Mouse (Mus musculus) myocyte (in vitro differentiated cells): Measurements from ENCODE around the gene Anxa4. TPM values are rescaled to one million over a fixed set of nuclear protein-coding genes. Genes with fewer than 3 reads are reported as not detected.

Experiments
- H3K27me3 ChIP-seq: one replicate; pipeline ENCODE4 v1.6.1; 2011; ENCODE audit not compliant: control insufficient read depth, insufficient read depth, insufficient read length
- H3K36me3 ChIP-seq: one replicate; pipeline ENCODE4 v1.6.1; 2011; ENCODE audit not compliant: control insufficient read depth, insufficient read depth
- H3K4me2 ChIP-seq: one replicate; pipeline ENCODE4 v1.6.1; 2011; ENCODE audit warnings: low read depth, control low read depth
- H3K4me3 ChIP-seq: one replicate; pipeline ENCODE4 v1.5.1; 2011; ENCODE audit warnings: mild to moderate bottlenecking, control low read depth, moderate library complexity
- H3K79me2 ChIP-seq: one replicate; pipeline ENCODE4 v1.6.1; 2011; ENCODE audit not compliant: control insufficient read depth, insufficient read depth
- H3ac ChIP-seq: one replicate; pipeline ENCODE4 v1.6.1; 2011; ENCODE audit not compliant: control insufficient read depth, insufficient read length
- CEBPB ChIP-seq: IDR thresholded peaks from 2 replicates; pipeline ENCODE4 v1.6.1; 2011; ENCODE audit warnings: mild to moderate bottlenecking, moderate library complexity; ENCODE audit not compliant: poor library complexity, insufficient read depth, severe bottlenecking
- E2F4 ChIP-seq: IDR thresholded peaks from one replicate; pipeline ENCODE4 v1.6.1; 2011; ENCODE audit warnings: mild to moderate bottlenecking, control low read depth, moderate library complexity; ENCODE audit not compliant: insufficient read depth
- MAX ChIP-seq: IDR thresholded peaks from one replicate; pipeline ENCODE4 v1.6.1; 2011; ENCODE audit warnings: low read depth, mild to moderate bottlenecking, control low read depth
- MYOD1 ChIP-seq, 3 experiments: IDR thresholded peaks; one replicate each; pipeline ENCODE4 v1.6.1; 2011; ENCODE audit warnings: control low read depth in 2 of 3, low read depth in 2 of 3, mild to moderate bottlenecking in 2 of 3, moderate library complexity in 1 of 3; ENCODE audit not compliant: insufficient read length in 2 of 3, control insufficient read depth in 1 of 3
- MYOG ChIP-seq, 3 experiments: IDR thresholded peaks; one replicate each; pipeline ENCODE4 v1.6.1; 2011; ENCODE audit warnings: control low read depth in 2 of 3, low read depth in 2 of 3, mild to moderate bottlenecking in 2 of 3; ENCODE audit not compliant: insufficient read length in 2 of 3, control insufficient read depth in 1 of 3, insufficient read depth in 1 of 3
- POLR2A ChIP-seq: IDR thresholded peaks from one replicate; pipeline ENCODE4 v1.6.1; 2011; ENCODE audit warnings: low read depth, mild to moderate bottlenecking, control low read depth, moderate library complexity; ENCODE audit not compliant: insufficient read length
- POLR2AphosphoS2 ChIP-seq: IDR thresholded peaks from one replicate; pipeline ENCODE4 v1.6.1; 2011; ENCODE audit warnings: low read depth, control low read depth; ENCODE audit not compliant: insufficient read length
- REST ChIP-seq: IDR thresholded peaks from one replicate; pipeline ENCODE4 v1.6.1; 2011; ENCODE audit warnings: mild to moderate bottlenecking, control low read depth, moderate library complexity; ENCODE audit not compliant: insufficient read depth, insufficient read length
- SRF ChIP-seq: IDR thresholded peaks from one replicate; pipeline ENCODE4 v1.6.1; 2011; ENCODE audit warnings: low read depth; ENCODE audit not compliant: control insufficient read depth, insufficient read length
- TCF12 ChIP-seq: IDR thresholded peaks from one replicate; pipeline ENCODE4 v1.6.1; 2011; ENCODE audit warnings: mild to moderate bottlenecking, control low read depth; ENCODE audit not compliant: poor library complexity, insufficient read depth, severe bottlenecking
- TCF3 ChIP-seq: IDR thresholded peaks from one replicate; pipeline ENCODE4 v1.6.1; 2011; ENCODE audit warnings: low read depth, control low read depth; ENCODE audit not compliant: insufficient read length
- USF1 ChIP-seq: IDR thresholded peaks from one replicate; pipeline ENCODE4 v1.6.1; 2011; ENCODE audit warnings: low read depth, mild to moderate bottlenecking, control low read depth, moderate library complexity
- polyA plus RNA-seq: library from polyadenylated mRNA; unstranded; fragments of >200 nt; fragmentation: generic; extraction: Trizol; gene quantifications from one replicate; pipeline ENCODE4 v1.2.1, GENCODE M21; 2012; ENCODE audit warnings: missing spikeins

Anxa4 gene
- polyA plus RNA-seq, 1 experiment: 72.5 TPM

GRCm38 (mm10) chr6:86767465-86767864, 25.9 kb downstream of the Anxa4 start:
- no peak overlapping the region for H3ac ChIP-seq
- no peaks in the 10 kb centered on the region for H3K36me3 ChIP-seq
- TF ChIP-seq MYOD1 (IDR thresholded peaks at IDR 0.05; ENCODE audit: control insufficient read depth in 1 of 3, insufficient read length in 2 of 3, low read depth in 2 of 3) (peak in 1 of 3 experiments; percentile 59), POLR2A (no peak), TCF12 (no peak), E2F4 (no peak), CEBPB (no peak), TCF3 (no peak), USF1 (no peak), SRF (no peak)
- H3K4me2 ChIP-seq: peak overlapping the region; percentile 1
- no peaks in the 10 kb centered on the region for H3K27me3 ChIP-seq
- H3K79me2 ChIP-seq: peaks cover 13% of the 10 kb centered on the region
- no peak overlapping the region for H3K4me3 ChIP-seq

GRCm38 (mm10) chr6:86765637-86766059, 27.7 kb downstream of the Anxa4 start:
- Histone ChIP-seq H3ac (no peak overlapping the region), H3K27me3 (no peaks in the 10 kb centered on the region), H3K79me2 (peaks cover 8% of the 10 kb centered on the region), H3K4me3 (no peak overlapping the region), H3K4me2 (no peak overlapping the region), H3K36me3 (peaks cover 5% of the 10 kb centered on the region)
- TF ChIP-seq MYOG (IDR thresholded peaks at IDR 0.05; ENCODE audit: control insufficient read depth in 1 of 3, insufficient read depth in 1 of 3, insufficient read length in 2 of 3, low read depth in 2 of 3) (no peak), CEBPB (no peak), E2F4 (no peak), POLR2A (no peak), POLR2AphosphoS2 (no peak), USF1 (no peak), MAX (no peak), REST (no peak), MYOD1 (IDR thresholded peaks at IDR 0.05; ENCODE audit: control insufficient read depth in 1 of 3, insufficient read length in 2 of 3, low read depth in 2 of 3) (no peak), SRF (no peak), TCF3 (no peak)

GRCm38 (mm10) chr6:86754105-86754863, 39.1 kb downstream of the Anxa4 start:
- Histone ChIP-seq H3K4me2 (no peak overlapping the region), H3K4me3 (no peak overlapping the region), H3ac (no peak overlapping the region), H3K36me3 (peaks cover 37% of the 10 kb centered on the region), H3K27me3 (no peaks in the 10 kb centered on the region), H3K79me2 (no peaks in the 10 kb centered on the region)
- TF ChIP-seq REST (peak; percentile 66), USF1 (no peak)

GRCm38 (mm10) chr6:86752843-86753485, 40.4 kb downstream of the Anxa4 start:
- no peak overlapping the region for H3ac ChIP-seq
- TF ChIP-seq MYOG (IDR thresholded peaks at IDR 0.05; ENCODE audit: control insufficient read depth in 1 of 3, insufficient read depth in 1 of 3, insufficient read length in 2 of 3, low read depth in 2 of 3): no peak
- TF ChIP-seq CEBPB: no peak
- TF ChIP-seq USF1: no peak
- no peak for TF ChIP-seq POLR2AphosphoS2
- no peak for TF ChIP-seq TCF12
- TF ChIP-seq E2F4: no peak
- no peak for TF ChIP-seq REST
- no peak for TF ChIP-seq SRF
- no peak for TF ChIP-seq TCF3
- TF ChIP-seq MAX: no peak
- TF ChIP-seq POLR2A: no peak

GRCm38 (mm10) chr6:86750961-86751360, 42.4 kb downstream of the Anxa4 start:
- TF ChIP-seq MYOD1 (IDR thresholded peaks at IDR 0.05; ENCODE audit: control insufficient read depth in 1 of 3, insufficient read length in 2 of 3, low read depth in 2 of 3): no peak
- no peak for TF ChIP-seq REST
- no peak for TF ChIP-seq SRF
- TF ChIP-seq E2F4: no peak
- TF ChIP-seq POLR2AphosphoS2: no peak
- no peak for TF ChIP-seq TCF3
- no peak for TF ChIP-seq USF1
- TF ChIP-seq CEBPB: no peak
- no peak for TF ChIP-seq MAX
- TF ChIP-seq POLR2A: no peak
- no peak for TF ChIP-seq MYOG (IDR thresholded peaks at IDR 0.05; ENCODE audit: control insufficient read depth in 1 of 3, insufficient read depth in 1 of 3, insufficient read length in 2 of 3, low read depth in 2 of 3)
- no peak for TF ChIP-seq TCF12
- Histone ChIP-seq H3K79me2 (no peaks in the 10 kb centered on the region), H3K27me3 (no peaks in the 10 kb centered on the region), H3ac (no peak overlapping the region), H3K36me3 (peaks cover 32% of the 10 kb centered on the region), H3K4me2 (no peak overlapping the region), H3K4me3 (no peak overlapping the region)

More at GRCm38 (mm10) chr6:86752843-86753485, 40.4 kb downstream of the Anxa4 start:
- H3K27me3 ChIP-seq: no peaks in the 10 kb centered on the region
- no peak overlapping the region for H3K4me2 ChIP-seq
- no peak overlapping the region for H3K4me3 ChIP-seq
- H3K36me3 ChIP-seq: peaks cover 37% of the 10 kb centered on the region
- no peaks in the 10 kb centered on the region for H3K79me2 ChIP-seq
